Mouse (Mus musculus) brown adipose tissue, adult 24 weeks (tissue): ENCODE results near the gene Nrsn1. TPM values are rescaled to one million over a fixed set of nuclear protein-coding genes. Genes with fewer than 3 reads are reported as not detected.
"Not testable (repeated sequence)": the region's sequence is repeated elsewhere in the genome, so short reads cannot be mapped to it uniquely, and the experiment has no call there.

ENCODE experiments used
- H3K27ac ChIP-seq: fragments of 200-500 bp; replicated peaks from 2 replicates; pipeline ENCODE4 v1.5.1; 2012; ENCODE audit warnings: low read depth, mild to moderate bottlenecking, low read length
- H3K4me1 ChIP-seq: fragments of 200-500 bp; 2 replicates; pipeline ENCODE4 v1.6.1; 2012; ENCODE audit warnings: low read length, mixed read lengths; ENCODE audit not compliant: control insufficient read depth, insufficient read depth, insufficient read length
- H3K4me3 ChIP-seq: fragments of 200-500 bp; 2 replicates; pipeline ENCODE4 v1.5.1; 2012; ENCODE audit warnings: low read depth, mild to moderate bottlenecking, low read length, moderate library complexity; ENCODE audit not compliant: insufficient read depth
- polyA plus RNA-seq: library from polyadenylated mRNA; stranded (reverse); fragments of >200 nt; gene quantifications from 2 replicates; pipeline ENCODE4 v1.2.4, GENCODE M21; 2012; ENCODE audit not compliant: missing spikeins, insufficient read depth, insufficient read length

Nrsn1 gene
- polyA plus RNA-seq, result not detected in 2 replicates

DNA sequence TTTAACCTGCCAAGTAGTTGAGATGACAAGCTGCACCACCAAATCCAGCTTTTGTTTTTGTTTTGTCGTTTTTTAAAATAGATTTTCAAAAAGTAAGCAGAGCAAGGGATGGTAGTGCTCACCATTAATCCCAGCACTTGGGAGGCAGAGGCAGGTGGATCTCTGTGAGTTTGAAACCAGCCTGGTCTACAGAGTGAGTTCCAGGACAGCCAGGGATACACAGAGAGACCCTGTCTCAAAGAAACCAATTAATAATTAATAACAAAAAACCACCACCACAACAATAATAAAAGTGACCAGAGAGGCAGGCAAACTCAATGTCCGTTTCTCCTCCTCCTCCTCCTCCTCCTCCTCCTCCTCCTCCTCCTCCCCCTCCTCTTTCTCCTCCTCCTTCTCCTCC is at the start of gene Nrsn1:
TSS of gene Nrsn1 (minus strand) at position 101 of the 400 bp plus-strand sequence.
- not testable (repeated sequence) for H3K27ac ChIP-seq

DNA sequence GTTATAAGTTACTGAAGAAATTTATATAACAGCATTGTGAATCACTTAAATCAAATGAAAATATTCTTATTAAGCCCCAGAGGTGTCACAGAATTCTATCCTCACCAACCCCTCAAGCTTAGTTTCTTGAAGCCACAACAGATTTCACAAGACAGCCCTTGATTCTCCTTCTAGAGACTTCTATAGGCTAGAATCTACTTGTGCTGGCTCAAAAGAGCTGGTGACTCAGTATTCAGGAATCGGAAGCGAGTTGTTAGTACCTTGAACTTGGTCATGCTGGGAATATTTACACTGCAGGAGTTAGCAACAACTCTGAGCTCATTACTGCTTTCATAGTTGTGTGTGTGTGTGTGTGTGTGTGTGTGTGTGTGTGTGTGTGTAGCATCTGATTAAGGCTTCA is 41.8 kb upstream of the Nrsn1 start:
- Histone ChIP-seq H3K4me3 (no peak overlapping the region), H3K27ac (no peak overlapping the region), H3K4me1 (no peaks in the 10 kb centered on the region)

More for the DNA sequence above, at the start of gene Nrsn1:
- H3K4me3 ChIP-seq, H3K4me1 ChIP-seq: not testable (repeated sequence)

GRCm38 (mm10) chr13:25310068-25310467 is 39.8 kb upstream of the Nrsn1 start:
- Histone ChIP-seq H3K4me1 (no peaks in the 10 kb centered on the region), H3K4me3 (no peak overlapping the region), H3K27ac (no peak overlapping the region)

DNA sequence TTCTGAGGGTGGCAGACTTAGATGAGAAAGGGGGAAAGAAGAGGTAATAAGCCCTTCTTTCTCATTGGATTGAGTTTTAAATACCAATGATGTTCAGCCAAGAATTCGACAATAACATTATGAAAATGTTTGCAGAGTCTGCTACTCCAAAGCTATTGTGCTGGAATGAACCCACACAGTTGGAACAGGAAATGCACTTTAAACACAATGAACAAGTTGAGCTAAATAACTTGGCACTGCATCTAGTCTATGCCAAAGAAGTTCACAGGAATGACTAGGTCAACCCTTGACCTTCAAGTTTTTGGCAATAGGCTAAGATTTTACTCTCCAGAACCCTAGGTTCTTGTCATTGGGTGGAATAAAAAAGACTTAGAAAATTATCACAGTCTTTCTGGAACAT is 18.4 kb upstream of the Nrsn1 start:
- Histone ChIP-seq H3K27ac (no peak overlapping the region), H3K4me3 (no peak overlapping the region), H3K4me1 (no peaks in the 10 kb centered on the region)

- no peak overlapping the region for H3K4me3 ChIP-seq
- no peak overlapping the region for H3K27ac ChIP-seq
- no peaks in the 10 kb centered on the region for H3K4me1 ChIP-seq
Observed at GRCm38 (mm10) chr13:25274934-25275565, 4.7 kb upstream of the Nrsn1 start.

GRCm38 (mm10) chr13:25272189-25272588 is 1.9 kb upstream of the Nrsn1 start:
- no peak overlapping the region for H3K4me3 ChIP-seq
- no peaks in the 10 kb centered on the region for H3K4me1 ChIP-seq
- no peak overlapping the region for H3K27ac ChIP-seq

- Histone ChIP-seq H3K27ac (no peak overlapping the region), H3K4me3 (no peak overlapping the region)
Observed at GRCm38 (mm10) chr13:25269569-25270268, 583 bp downstream of the Nrsn1 start.

DNA sequence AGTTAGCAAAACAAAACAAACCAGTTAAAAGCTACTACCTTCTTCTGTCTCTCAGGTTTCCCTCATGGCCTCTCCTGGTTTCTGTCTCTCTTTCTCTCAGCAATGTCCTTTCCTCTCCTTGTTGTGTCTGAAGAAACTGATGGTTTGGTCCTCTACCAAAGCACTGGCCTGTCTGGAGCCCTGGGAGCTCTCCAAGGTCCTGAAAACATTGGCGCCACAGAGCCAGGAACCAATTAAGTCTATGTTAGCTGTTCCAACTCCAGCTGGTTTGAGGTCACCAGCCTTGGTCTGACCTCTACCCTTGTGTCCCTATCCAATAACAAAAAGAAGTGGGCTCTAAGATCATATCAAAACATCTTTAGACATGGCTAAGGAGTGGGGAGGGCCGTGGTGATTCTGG is 1.3 kb downstream of the Nrsn1 start:
- H3K4me3 ChIP-seq, result no peak overlapping the region
- no peaks in the 10 kb centered on the region for H3K4me1 ChIP-seq
- no peak overlapping the region for H3K27ac ChIP-seq

More at GRCm38 (mm10) chr13:25269569-25270268, 583 bp downstream of the Nrsn1 start:
- no peaks in the 10 kb centered on the region for H3K4me1 ChIP-seq

- no peak overlapping the region for H3K27ac ChIP-seq
- no peak overlapping the region for H3K4me3 ChIP-seq
- no peaks in the 10 kb centered on the region for H3K4me1 ChIP-seq
Observed at GRCm38 (mm10) chr13:25262748-25263147, 7.6 kb downstream of the Nrsn1 start.

- no peak overlapping the region for H3K4me3 ChIP-seq
- H3K4me1 ChIP-seq, result no peaks in the 10 kb centered on the region
- H3K27ac ChIP-seq, result no peak overlapping the region
Observed at GRCm38 (mm10) chr13:25257608-25258007, 12.7 kb downstream of the Nrsn1 start.

DNA sequence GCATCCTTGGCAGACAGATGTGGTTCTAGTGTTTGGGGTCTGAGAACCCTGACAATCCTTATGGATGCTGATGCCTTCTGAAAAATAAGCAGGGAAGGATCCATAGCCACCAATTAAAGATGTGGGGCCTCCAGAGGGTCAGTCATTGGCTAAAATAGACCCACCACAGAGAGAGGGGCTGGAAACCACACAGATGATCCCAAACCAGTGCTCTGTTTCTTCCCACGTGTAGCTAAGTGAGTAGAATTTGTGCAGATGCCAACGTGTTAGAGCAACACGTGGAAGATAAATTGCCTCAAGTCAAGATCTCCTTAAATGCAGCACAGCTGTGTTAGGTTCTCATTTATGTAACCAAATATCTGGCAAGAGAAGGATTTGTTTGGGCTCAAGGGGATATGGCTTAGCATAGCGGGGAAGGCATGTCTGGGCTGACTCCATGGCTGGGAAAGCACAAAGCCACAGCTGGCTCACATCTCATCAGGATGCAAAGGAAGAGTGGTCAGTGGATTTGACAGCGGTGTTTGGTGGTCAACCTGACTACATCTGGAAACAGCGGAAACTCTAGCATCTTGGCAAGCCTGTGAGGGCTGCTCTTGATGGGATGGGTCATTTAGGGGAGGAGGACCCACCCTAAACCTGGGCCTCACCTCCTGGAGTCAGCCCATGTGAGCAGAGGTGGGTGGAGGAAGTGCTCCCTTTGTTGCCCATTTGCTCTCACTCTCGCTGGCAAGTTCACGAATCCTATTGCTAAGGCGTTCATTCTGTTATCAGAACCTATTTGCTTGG is 15.6 kb downstream of the Nrsn1 start:
- no peaks in the 10 kb centered on the region for H3K4me1 ChIP-seq

DNA sequence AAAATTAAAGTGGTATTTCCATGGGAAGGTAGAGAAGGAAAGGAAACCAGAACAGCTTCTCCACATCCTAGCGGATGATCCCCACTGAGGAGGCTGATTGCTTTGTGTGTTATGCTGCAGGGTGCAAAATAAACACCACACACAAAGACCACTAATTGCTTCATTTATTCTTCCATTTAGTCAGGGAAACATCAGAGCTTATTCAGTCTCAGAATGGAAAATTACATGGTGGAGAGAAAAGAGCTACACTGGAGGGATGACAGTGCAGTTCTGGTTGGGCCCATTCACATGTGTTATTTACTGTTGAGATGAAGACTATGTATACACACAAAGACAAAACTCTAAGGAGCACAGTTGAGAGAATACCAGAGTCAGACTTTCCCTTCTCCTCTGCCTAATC is 18.4 kb downstream of the Nrsn1 start:
- no peak overlapping the region for H3K4me3 ChIP-seq
- H3K27ac ChIP-seq, result no peak overlapping the region
- no peaks in the 10 kb centered on the region for H3K4me1 ChIP-seq

More for the DNA sequence above, 15.6 kb downstream of the Nrsn1 start:
- Histone ChIP-seq H3K27ac (no peak overlapping the region), H3K4me3 (no peak overlapping the region)

DNA sequence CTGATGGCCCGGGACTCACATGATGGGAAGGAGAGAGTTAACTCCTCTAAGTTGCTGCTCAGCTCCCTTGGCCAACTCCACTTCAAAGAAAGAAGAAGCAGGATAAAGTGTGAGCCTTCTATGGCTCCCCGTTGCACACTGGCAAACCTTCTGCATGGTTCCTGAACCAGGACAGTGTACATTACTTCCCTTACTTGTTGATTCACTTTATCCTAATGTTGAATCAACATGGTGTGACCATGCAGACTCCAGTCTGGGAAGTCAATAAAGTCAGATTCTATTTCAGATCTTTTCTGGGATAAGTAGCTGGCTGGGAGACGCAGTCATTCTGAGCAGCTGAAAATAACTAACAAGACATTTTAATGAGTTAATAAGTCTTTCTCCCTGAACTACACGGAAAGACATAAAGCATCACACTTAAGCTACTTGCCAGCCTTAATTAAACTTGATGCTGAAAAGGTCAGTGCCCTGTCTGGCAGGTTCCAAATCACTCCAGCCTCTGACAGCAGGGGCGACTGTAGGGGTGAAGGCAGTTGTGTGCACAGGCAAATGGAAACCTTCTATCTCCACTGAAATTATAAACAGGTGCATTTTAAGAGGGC is 50.0 kb downstream of the Nrsn1 start:
- Histone ChIP-seq H3K4me3 (no peak overlapping the region), H3K27ac (no peak overlapping the region), H3K4me1 (no peaks in the 10 kb centered on the region)

GRCm38 (mm10) chr13:25218394-25218793 is 51.9 kb downstream of the Nrsn1 start:
- Histone ChIP-seq H3K27ac (no peak overlapping the region), H3K4me1 (no peaks in the 10 kb centered on the region), H3K4me3 (no peak overlapping the region)

- no peak overlapping the region for H3K27ac ChIP-seq
- no peak overlapping the region for H3K4me3 ChIP-seq
- H3K4me1 ChIP-seq, result no peaks in the 10 kb centered on the region
Observed at GRCm38 (mm10) chr13:25206950-25207349, 63.4 kb downstream of the Nrsn1 start.
